Mouse (Mus musculus) small intestine, adult 2 months (tissue): ENCODE results near the gene Ptprs.

Source experiments
- CTCF ChIP-seq: fragments of 200-500 bp; IDR thresholded peaks from 2 replicates; pipeline ENCODE4 v1.5.1; 2012; ENCODE audit warnings: low read depth, mild to moderate bottlenecking, control low read depth, inconsistent platforms, low read length, moderate library complexity, mixed read lengths; ENCODE audit not compliant: insufficient replicate concordance, insufficient read length; ENCODE audit errors: extremely low read depth
- POLR2A ChIP-seq: fragments of 200-500 bp; IDR thresholded peaks from 2 replicates; pipeline ENCODE4 v1.6.1; 2012; ENCODE audit warnings: low read depth, mild to moderate bottlenecking, control low read depth, inconsistent platforms, low read length, moderate library complexity

DNA sequence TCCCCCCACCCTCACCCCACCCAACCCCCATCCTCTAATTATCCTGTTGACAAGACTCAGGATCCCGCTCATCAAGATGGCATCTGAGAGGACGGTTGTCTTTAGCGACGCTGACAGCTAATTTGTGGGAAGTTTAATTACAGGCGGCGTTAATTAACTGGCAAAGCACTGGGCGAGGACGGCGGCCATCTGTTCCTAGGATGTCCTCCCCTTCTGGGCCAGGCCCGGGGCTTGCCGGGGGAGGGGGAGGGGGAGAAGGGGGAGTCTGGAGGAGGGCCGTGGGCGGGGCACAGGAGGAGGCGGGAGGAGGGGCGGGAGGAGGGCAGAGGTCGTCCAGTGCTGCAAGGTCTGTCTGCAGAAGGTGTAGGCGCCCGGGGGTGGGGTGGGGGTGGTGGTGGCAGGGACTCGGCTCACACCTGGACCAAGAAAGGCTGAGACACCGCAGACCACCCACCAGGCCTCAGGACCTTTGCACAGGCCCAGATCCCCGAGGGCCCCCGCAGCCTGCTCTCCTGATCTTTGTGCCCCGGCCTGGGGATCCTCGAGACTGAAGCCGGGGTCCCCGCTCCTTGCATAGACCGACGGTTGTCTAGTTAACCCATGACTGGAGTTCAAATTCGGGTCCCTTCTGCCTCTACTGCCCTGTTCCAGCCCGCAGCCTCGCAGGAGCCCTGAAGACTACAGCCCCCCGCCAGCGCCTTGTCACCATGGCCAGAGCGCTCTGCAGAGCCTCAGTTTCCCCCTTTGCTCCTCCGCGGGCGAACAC lies 33.6 kb upstream of the Ptprs start:
- no peak for TF ChIP-seq POLR2A
- no peak for TF ChIP-seq CTCF
